Mouse (Mus musculus): Measurements from ENCODE around the gene Glod4.

Gene Glod4

DNA sequence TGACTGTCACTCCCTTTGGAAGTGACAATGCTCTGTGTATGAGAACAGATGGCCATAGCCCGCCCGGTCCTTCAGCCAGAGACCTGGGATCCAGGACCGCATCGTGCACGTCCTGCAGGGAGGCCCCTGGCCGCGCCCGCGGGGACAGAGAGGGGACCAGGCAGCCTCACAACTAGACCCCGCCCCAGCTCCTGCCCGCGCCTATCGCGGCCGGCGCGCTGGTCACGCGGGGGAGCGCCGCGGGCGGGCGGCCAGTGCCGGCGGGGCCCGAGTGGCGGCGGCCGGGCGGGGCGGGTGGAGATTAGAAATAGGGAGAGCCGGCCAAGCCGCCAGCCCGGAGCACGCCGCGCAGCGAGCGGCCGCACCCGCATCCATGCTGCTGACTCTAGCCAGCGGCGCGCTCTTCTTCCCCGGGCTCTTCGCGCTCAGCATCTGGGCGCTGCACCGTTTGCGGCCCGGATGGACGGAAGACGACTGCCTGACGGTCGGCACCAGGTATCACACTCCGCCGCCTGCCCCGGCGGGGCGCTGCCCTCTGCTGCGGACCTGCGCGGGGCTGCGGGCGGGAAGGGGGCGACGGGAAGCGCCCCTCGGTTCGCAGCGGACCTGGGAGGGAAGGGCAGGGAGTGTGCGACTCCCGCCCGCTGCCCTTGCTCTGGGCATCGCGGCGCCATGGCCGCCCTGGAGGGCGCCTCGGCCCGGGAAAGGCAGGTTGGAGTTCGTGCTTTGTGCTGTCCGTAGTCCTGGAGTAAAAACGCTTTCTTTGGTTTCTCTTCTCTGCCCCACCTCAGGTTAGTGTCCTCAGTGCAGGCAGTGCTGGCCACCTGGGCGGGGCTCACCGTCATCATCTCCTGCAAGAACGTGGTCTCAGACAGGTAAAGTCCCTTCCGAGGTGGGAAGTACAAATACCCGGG lies 41.5 kb downstream of the Glod4 start:
- DNase-seq (ENCODE audit: low read depth), result no peak

DNA sequence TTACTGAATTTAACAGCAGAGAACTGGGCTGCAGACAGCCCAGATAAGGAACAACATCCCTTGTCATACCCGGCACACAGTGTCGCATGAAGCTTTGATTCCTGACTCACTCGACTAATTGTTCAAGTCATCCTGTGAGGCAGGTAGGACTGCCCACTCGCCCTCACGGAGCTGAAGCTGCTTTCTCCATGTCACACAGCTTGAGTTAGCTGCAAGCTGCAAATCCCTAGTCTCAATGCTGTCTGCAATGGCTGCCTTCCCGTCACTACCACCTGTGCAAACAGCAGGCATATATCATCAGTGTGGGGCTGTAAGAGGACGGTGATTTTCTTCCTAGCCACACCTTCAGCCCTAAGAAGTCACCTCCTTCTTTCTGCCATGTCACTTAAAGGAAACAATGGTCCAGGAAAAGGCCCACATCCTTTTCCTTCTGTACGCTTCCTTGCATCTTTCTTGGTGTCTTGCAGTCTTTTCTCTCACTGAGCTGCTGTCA lies 46.5 kb downstream of the Glod4 start:
- DNase-seq (ENCODE audit: low read depth), result no peak

- no peak for DNase-seq (ENCODE audit: low read depth)
Measured at GRCm38 (mm10) chr11:76196275-76196976, 47.1 kb downstream of the Glod4 start.

DNA sequence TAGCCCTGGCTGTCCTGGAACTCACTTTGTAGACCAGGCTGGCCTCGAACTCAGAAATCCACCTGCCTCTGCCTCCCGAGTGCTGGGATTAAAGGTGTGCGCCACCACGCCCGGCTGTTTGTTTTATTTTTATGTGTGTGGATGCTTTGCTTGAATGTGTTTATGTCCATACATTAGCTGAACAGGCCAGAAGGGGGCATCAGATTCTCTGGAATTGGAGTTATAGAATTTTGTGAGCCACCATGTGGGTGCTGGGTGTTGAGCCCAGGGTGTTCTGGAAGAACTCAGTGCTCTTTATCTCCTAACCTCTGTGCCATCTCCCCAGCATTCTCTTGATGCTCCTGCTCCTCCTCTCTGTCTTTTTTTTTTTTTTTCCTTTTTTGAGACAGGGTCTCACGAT lies 56.6 kb downstream of the Glod4 start:
- no peak for DNase-seq (ENCODE audit: low read depth)

GRCm38 (mm10) chr11:76183745-76184144 lies 59.8 kb downstream of the Glod4 start:
- no peak for DNase-seq (ENCODE audit: low read depth)

DNA sequence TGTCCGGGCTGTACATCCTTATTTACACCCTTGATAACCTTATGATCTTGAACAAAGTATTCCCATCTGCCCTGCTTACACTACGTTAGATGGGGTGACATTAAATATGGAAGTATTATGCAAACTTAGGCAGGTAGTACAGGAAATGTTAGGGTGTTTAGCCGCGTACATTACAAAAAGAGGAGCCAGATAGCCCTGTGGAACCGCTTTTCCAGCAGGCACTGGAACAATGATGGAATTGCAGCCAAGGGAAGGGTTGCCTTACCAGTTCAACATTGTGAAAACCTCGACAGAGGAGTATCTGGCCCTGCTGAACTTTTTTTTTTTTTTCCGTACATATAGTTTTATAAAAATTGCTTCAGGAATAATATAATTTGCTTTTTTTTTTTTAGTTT lies 63.4 kb downstream of the Glod4 start:
- DNase-seq (ENCODE audit: low read depth), result no peak

DNA sequence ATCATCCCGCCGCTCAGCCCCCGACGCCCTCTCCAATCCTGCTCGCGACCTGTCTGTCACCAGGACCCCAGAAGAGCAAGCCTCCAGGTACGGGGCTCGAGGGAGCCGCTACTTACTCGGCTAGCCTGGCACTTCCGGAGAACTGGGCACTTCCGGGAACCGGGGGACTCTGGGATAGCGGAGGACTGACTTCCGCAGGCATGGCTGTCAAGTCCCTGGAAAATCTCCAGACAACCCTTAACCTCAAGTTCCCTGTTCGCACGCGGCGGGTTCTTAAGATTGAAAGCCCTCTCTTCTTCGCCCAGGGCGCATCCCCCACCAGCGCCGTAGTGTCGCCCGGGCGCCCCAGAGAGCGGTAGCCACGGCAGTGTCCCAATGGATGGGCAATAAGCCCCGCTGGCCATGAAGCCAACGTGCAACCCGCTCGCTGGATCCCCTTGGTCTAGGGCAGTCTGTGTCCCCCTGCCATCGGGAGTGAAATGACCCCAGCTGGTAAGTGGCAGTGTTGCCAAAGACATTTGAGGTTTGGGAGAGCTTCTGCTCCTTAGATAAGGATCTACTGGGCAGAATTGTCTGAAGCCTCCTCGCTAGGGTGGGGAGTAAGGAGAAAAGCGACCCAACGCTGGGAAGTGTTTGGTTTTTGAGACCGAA lies 63.9 kb downstream of the Glod4 start, which contains the start of the genes Vps53 and Fam57a:
Vps53 (minus strand) TSS at position 153 of the 651 bp plus-strand sequence.
Fam57a (plus strand) TSS at position 177 of the 651 bp plus-strand sequence.
- DNase-seq (ENCODE audit: low read depth), result peak; percentile 67

DNA sequence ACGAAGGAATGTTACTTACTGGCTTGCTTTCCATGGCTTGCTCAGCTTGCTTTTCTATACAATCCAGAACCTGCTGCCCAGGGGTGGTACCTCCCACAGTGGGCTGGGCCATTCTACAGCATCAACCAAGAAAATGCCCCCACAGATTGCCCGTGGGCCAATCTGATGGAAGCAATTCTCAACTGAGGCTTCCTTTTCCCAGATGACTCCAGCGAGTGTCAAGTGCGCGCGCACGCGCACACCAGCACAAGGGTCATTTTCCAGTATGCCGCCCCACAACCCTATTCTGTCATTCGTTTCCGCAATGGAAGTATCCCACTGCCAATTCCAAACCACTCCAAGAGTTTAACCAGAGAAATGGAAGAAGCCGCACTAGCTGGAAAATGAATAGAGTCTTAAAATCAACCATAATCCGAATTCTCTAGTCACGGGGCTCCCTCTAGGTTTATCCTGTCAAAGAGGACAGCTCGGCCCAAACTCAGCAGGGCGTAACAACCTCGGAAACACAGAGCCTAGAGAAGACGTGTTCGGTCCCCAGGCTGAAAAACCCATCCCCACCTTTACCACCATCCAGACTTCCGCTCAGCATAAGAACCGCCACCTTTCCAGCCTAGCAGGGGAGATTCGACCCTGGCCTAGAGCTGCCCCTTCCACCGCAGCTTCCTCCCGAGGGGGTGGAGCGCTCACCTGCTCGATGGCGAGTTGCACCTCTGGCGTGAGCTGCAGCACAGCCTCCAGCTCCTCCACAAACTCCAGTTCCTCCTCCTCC lies 64.6 kb downstream of the Glod4 start:
- peak; percentile 37 for DNase-seq (ENCODE audit: low read depth)

GRCm38 (mm10) chr11:76170207-76170606 lies 73.3 kb downstream of the Glod4 start:
- no peak for DNase-seq (ENCODE audit: low read depth)

DNA sequence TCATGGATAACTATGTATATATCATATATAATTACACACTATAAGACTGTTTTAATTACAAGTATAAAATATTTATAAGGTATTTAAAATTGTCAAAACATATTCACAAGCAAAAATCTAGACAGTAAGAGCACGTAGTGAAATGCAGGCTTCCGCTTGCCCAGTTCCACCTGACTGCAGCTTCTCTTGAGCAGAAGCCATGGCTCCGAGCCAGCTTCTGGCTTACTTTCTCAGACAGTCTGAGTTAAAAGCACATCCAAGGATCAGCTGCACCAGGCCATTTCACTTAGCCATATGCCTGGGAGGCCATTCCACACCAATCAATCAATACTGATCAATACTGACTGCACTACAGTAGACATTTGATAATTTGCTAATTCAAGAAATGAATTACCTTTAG lies 74.5 kb downstream of the Glod4 start:
- no peak for DNase-seq (ENCODE audit: low read depth)

- DNase-seq (ENCODE audit: low read depth), result peak; percentile 74
Measured at GRCm38 (mm10) chr11:76167079-76167765, 76.3 kb downstream of the Glod4 start.

GRCm38 (mm10) chr11:76166657-76167056 lies 76.9 kb downstream of the Glod4 start:
- no peak for DNase-seq (ENCODE audit: low read depth)

DNA sequence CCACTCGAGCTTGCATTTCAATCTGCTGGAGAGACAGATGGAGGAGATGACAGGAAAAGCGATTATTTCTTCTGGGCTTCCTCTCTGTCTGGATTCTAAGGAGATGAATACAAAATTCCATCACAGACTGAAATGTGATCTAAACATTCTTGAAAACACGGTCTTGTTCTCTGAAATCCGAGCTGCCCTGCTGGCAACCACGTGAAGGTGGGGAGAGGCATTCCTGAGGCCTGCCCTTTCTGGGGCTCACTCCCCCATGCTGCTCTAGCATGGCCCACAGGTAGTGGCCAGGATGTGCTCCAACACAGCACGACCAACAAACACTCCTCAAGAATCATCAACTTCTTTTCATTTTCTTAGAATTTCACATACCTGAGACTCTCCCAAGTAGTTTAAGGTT lies 83.3 kb downstream of the Glod4 start:
- DNase-seq (ENCODE audit: low read depth), result no peak

DNA sequence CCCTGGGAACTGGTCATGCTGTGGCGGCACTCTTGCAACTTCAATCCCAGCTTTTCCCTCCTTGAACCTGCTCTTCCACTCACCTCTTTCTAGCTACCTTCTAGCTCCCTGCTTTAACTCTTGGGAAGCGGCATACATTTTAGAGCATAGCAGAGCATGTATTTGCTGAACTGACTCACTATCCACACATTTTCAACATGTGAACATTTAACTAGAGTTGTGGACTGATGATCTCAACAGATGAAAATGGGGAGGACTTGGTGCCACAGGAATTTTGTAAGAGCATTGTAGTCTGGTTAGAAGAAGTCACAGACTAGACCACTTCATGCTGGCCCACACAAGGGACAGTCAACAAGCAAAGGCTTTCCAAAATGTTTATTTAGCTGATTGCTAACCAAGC lies 85.2 kb downstream of the Glod4 start:
- no peak for DNase-seq (ENCODE audit: low read depth)

GRCm38 (mm10) chr11:76154861-76155260 lies 88.7 kb downstream of the Glod4 start:
- no peak for DNase-seq (ENCODE audit: low read depth)

DNA sequence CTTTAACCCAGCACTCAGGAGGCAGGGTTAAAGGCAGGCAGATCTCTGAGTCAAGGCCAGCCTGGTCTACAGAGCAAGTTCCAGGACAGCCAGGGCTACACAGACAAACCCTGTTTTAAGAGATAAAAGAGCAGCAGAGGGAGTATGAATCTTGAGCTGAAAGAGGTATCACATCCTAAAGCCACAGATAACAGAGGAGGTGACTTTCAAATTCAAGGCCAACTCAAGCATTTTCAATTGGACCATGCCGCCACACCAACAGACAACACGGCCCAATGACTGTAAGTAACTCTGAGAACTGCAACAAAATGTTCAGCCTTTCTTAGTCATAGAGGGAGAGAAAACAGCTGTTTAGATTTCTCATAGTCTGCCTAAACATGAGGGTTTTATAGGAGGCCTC lies 89.3 kb downstream of the Glod4 start:
- DNase-seq (ENCODE audit: low read depth), result no peak

- DNase-seq (ENCODE audit: low read depth), result no peak
Measured at GRCm38 (mm10) chr11:76153236-76153951, 90.1 kb downstream of the Glod4 start.

GRCm38 (mm10) chr11:76150980-76151379 lies 92.5 kb downstream of the Glod4 start:
- DNase-seq (ENCODE audit: low read depth), result no peak

DNA sequence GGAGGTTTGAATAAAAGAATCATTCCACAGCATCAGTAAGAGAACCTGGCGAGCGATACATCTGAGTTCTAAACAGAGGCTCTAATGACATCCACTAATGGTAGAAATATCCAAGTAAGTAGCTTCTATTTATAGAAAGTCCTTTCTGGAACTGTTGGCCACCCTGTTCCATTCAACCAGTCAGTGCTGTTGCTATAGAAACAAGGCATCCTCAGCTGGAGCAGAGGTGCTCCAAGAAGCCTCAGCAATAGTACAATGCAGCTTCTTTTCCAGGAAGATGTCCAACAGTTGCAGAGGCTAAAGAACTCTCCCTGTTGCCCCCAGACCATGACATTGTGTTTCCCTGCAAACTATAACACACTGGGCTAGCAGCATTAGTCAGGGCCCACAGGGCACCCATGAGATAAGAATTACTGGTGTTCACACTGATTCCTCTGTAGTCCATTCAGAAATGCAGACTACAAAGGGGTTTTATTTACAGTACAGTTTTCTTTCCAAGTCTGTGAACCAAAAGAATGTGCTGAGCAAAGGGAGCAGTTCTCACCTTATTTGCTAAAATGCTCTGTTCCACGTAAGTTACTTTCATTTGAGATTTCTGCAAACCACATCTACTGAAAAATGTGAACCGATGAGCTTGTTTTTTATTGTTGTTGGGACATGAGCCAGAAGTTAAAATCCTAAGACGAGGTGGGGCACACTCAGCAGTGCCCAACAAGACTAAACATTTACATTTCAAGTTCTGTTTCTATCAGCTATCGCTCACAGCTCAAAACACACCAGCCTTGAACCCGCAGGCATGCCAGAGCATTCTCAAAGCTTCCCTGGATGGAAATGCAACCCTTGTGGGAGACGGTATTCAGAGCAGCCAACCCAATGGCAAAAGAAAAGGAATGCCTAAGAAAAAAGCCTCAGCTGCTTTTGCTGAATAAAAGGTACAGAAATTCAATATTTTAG lies 95.2 kb downstream of the Glod4 start:
- DNase-seq (ENCODE audit: low read depth), result no peak
